In genomic region chr1:58691718-58692117, GRCm38 (mm10) we compare ENCODE assay signal across 35 mouse cellular contexts. TPM values are rescaled to one million over a fixed set of nuclear protein-coding genes. Genes with fewer than 3 reads are reported as not detected.
"Had no signal": no experiment of that assay in that cellular context is flagged by ENCODE, and none has a peak within 500 bp of the region (broad histone marks: within the 10 kb centered on the region; RNA-seq: fewer than 3 reads in every experiment).

No protein-coding gene starts in this region.

RNA-seq across cellular contexts. Expression of gene Als2cr12, which starts 4.1 kb away (rescaled TPM):
- total RNA-seq: heart, postnatal 14 days; heart, postnatal 25 days; heart, postnatal 36 days; heart, postnatal 4 days; hematopoietic stem cell, adult 5-6 weeks; hindbrain, postnatal 0 days; layer of hippocampus, adult 18-20 months; layer of hippocampus, adult 2 months; layer of hippocampus, adult 8-10 months; layer of hippocampus, postnatal 14 days; layer of hippocampus, postnatal 25 days; layer of hippocampus, postnatal 36 days; left cerebral cortex, adult 18-20 months; left cerebral cortex, adult 2 months; left cerebral cortex, adult 8-10 months had no signal
- polyA plus RNA-seq: heart, embryonic 10.5 days; heart, embryonic 11.5 days; heart, embryonic 12.5 days; heart, embryonic 13.5 days; heart, embryonic 14.5 days; heart, embryonic 15.5 days; heart, embryonic 16.5 days; heart, postnatal 0 days; hindbrain, embryonic 10.5 days; hindbrain, embryonic 11.5 days; hindbrain, embryonic 12.5 days; hindbrain, embryonic 13.5 days; hindbrain, embryonic 14.5 days; hindbrain, embryonic 15.5 days; hindbrain, embryonic 16.5 days; inflammation-experienced regulatory T-cells, adult 6 months; intestine, embryonic 14.5 days; kidney, embryonic 14.5 days; kidney, embryonic 15.5 days; kidney, embryonic 16.5 days had no signal
